Mouse (Mus musculus) embryonic fibroblast, embryonic 13.5 days (primary cell): ENCODE measurements around the gene Zfp987.
"Not testable (repeated sequence)": the region's sequence is repeated elsewhere in the genome, so short reads cannot be mapped to it uniquely, and the experiment has no call there.

Experiments used
- CTCF ChIP-seq: IDR thresholded peaks from 2 replicates; pipeline ENCODE4 v1.5.1; 2011; ENCODE audit warnings: mild to moderate bottlenecking, control low read depth, low read length, moderate library complexity, borderline replicate concordance; ENCODE audit not compliant: insufficient read depth
- POLR2A ChIP-seq: IDR thresholded peaks from 2 replicates; pipeline ENCODE4 v1.6.1; 2011; ENCODE audit warnings: low read depth, mild to moderate bottlenecking, control low read depth, low read length, moderate library complexity

GRCm38 (mm10) chr4:146059078-146059477 is 38.0 kb upstream of the Zfp987 start:
- TF ChIP-seq CTCF, POLR2A: not testable (repeated sequence)
